Mouse (Mus musculus): Measurements from ENCODE around the gene Cmss1.

GRCm38 (mm10) chr16:57566215-57566614 lies 40.4 kb downstream of the Cmss1 start:
- no peak for TF ChIP-seq POLR2A (IDR thresholded peaks at IDR 0.05; ENCODE audit: low read depth, low read length)
- TF ChIP-seq CTCF (IDR thresholded peaks at IDR 0.05; ENCODE audit: borderline replicate concordance, insufficient read depth, low read length): no peak

All from embryonic fibroblast, embryonic 13.5 days (primary cell).